Mouse (Mus musculus) liver, postnatal 0 days (tissue): ENCODE measurements at regions not wholly inside any gene's neighbourhood (a gene's known extent, or its start where the extent isn't known, plus 50 kb on each side); places are given as distances from the start of the nearest gene placed in this dataset.

Experiments
- CTCF ChIP-seq: sonication (generic); IDR thresholded peaks from 2 replicates; pipeline ENCODE4 v1.5.1; 2016; ENCODE audit warnings: antibody characterized with exemption, low read depth
- EP300 ChIP-seq: IDR thresholded peaks from 2 replicates; pipeline ENCODE4 v1.6.1; 2016; ENCODE audit warnings: antibody characterized with exemption, low read depth, mild to moderate bottlenecking

DNA sequence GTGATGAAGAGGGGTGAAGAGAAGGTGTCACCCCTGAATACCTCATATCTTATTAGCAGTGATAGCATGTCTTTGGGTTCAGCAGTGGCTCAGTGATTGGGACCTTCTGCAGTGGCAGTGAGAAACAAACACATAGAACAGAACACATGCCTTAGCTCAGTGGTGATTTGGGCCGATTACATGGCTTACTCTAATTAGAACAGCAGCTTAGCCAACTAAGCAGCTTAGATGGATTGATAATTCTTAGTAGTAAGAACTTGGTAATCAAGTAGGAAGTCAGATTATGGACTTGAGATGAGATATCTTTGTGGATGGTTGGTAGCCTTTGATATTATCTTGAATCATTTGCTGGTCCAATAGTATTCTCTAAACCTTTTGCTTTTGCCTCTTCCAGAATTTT lies 167.0 kb downstream of the Ccdc71l start:
- no peak for TF ChIP-seq EP300
- TF ChIP-seq CTCF: no peak
